Mouse (Mus musculus) neural tube, embryonic 13.5 days (tissue): ENCODE results near the gene Dock2. TPM values are rescaled to one million over a fixed set of nuclear protein-coding genes. Genes with fewer than 3 reads are reported as not detected.
"Not testable (repeated sequence)": the region's sequence is repeated elsewhere in the genome, so short reads cannot be mapped to it uniquely, and the experiment has no call there.

Experiments
- ATAC-seq: fragments of 200-750 bp; cut with Nextera tagmentation; 2 replicates; pipeline ENCODE4 v1.8.0; 2017; ENCODE audit warnings: low read depth, mild to moderate bottlenecking, moderate TSS enrichment, moderate library complexity
- H3K27ac ChIP-seq: fragments of 300-500 bp; sonication (generic); replicated peaks from 2 replicates; pipeline ENCODE4 v1.5.1; 2015; ENCODE audit warnings: moderate library complexity, mild to moderate bottlenecking, inconsistent platforms
- H3K27me3 ChIP-seq: fragments of 300-500 bp; sonication (generic); 2 replicates; pipeline ENCODE4 v1.6.1; 2015; ENCODE audit warnings: mild to moderate bottlenecking, inconsistent platforms
- H3K36me3 ChIP-seq: fragments of 300-500 bp; sonication (generic); 2 replicates; pipeline ENCODE4 v1.6.1; 2015; ENCODE audit warnings: mild to moderate bottlenecking, inconsistent platforms
- H3K4me1 ChIP-seq: fragments of 300-500 bp; sonication (generic); replicated peaks from 2 replicates; pipeline ENCODE4 v1.6.1; 2015; ENCODE audit warnings: inconsistent platforms
- H3K4me2 ChIP-seq: fragments of 300-500 bp; sonication (generic); 2 replicates; pipeline ENCODE4 v1.6.1; 2015; ENCODE audit warnings: inconsistent platforms, mild to moderate bottlenecking, moderate library complexity
- H3K4me3 ChIP-seq: fragments of 300-500 bp; sonication (generic); 2 replicates; pipeline ENCODE4 v1.5.1; 2015; ENCODE audit warnings: mild to moderate bottlenecking, inconsistent platforms
- H3K9ac ChIP-seq: fragments of 300-500 bp; sonication (generic); 2 replicates; pipeline ENCODE4 v1.6.1; 2015; ENCODE audit warnings: moderate library complexity, mild to moderate bottlenecking, inconsistent platforms
- H3K9me3 ChIP-seq: fragments of 300-500 bp; sonication (generic); 2 replicates; pipeline ENCODE4 v1.6.1; 2016; ENCODE audit warnings: inconsistent platforms
- WGBS: fragments of 180-500 bp; shearing (Covaris S2); methylation state at CpG from one replicate; pipeline ENCODE4 v1.1.7; 2015; 5-methylcytosine and 5-hydroxymethylcytosine counted together
- polyA plus RNA-seq: library from polyadenylated mRNA; unstranded; fragments of >200 nt; fragmentation: Nextera tagmentation; extraction: Ambion mirVana; gene quantifications from 2 replicates; pipeline ENCODE4 v1.2.1, GENCODE M21; 2015

Dock2 gene
- polyA plus RNA-seq, 1 experiment from 2014 or later = 0.80 TPM

- no peak for ATAC-seq
- H3K27ac ChIP-seq = no peak overlapping the region
- no peaks in the 10 kb centered on the region for H3K9me3 ChIP-seq
- no peak overlapping the region for H3K9ac ChIP-seq
- 0 out of 2 replicates have a peak, but pooled peaks cover 8% of the 10 kb centered on the region for H3K4me1 ChIP-seq
- no peak overlapping the region for H3K4me3 ChIP-seq
- no peaks in the 10 kb centered on the region for H3K36me3 ChIP-seq
- H3K27me3 ChIP-seq = no peaks in the 10 kb centered on the region
- H3K4me2 ChIP-seq = no peak overlapping the region
- 62% methylated on average over 11 of the region's 11 CpGs for WGBS
Measured at GRCm38 (mm10) chr11:34257548-34258189, 526.0 kb downstream of the Dock2 start.

GRCm38 (mm10) chr11:34242979-34243378 lies 540.7 kb downstream of the Dock2 start:
- no peaks in the 10 kb centered on the region for H3K36me3 ChIP-seq
- H3K4me3 ChIP-seq = no peak overlapping the region
- no peak for ATAC-seq
- H3K27me3 ChIP-seq = no peaks in the 10 kb centered on the region
- 66% methylated on average over 6 of the region's 6 CpGs for WGBS
- H3K4me2 ChIP-seq = no peak overlapping the region
- no peak overlapping the region for H3K27ac ChIP-seq
- no peaks in the 10 kb centered on the region for H3K4me1 ChIP-seq
- H3K9ac ChIP-seq = no peak overlapping the region
- no peaks in the 10 kb centered on the region for H3K9me3 ChIP-seq

GRCm38 (mm10) chr11:34240252-34240651 lies 543.4 kb downstream of the Dock2 start:
- 98% methylated on average over 1 of the region's 1 CpGs for WGBS
- H3K9ac ChIP-seq = no peak overlapping the region
- H3K36me3 ChIP-seq = no peaks in the 10 kb centered on the region
- H3K4me2 ChIP-seq = no peak overlapping the region
- no peaks in the 10 kb centered on the region for H3K9me3 ChIP-seq
- no peaks in the 10 kb centered on the region for H3K27me3 ChIP-seq
- no peak overlapping the region for H3K27ac ChIP-seq
- H3K4me1 ChIP-seq = no peaks in the 10 kb centered on the region
- no peak for ATAC-seq
- no peak overlapping the region for H3K4me3 ChIP-seq

- Histone ChIP-seq H3K9ac (no peak overlapping the region), H3K4me1 (no peaks in the 10 kb centered on the region), H3K4me3 (no peak overlapping the region), H3K36me3 (no peaks in the 10 kb centered on the region), H3K27ac (no peak overlapping the region), H3K4me2 (no peak overlapping the region), H3K27me3 (no peaks in the 10 kb centered on the region), H3K9me3 (no peaks in the 10 kb centered on the region)
- ATAC-seq = no peak
- 89% methylated on average over 2 of the region's 2 CpGs for WGBS
Measured at GRCm38 (mm10) chr11:34239691-34240090, 544.0 kb downstream of the Dock2 start.

GRCm38 (mm10) chr11:34236885-34237284 lies 546.8 kb downstream of the Dock2 start:
- no peaks in the 10 kb centered on the region for H3K27me3 ChIP-seq
- H3K27ac ChIP-seq = no peak overlapping the region
- no peaks in the 10 kb centered on the region for H3K36me3 ChIP-seq
- no peak overlapping the region for H3K4me3 ChIP-seq
- ATAC-seq = no peak
- no peaks in the 10 kb centered on the region for H3K4me1 ChIP-seq
- no peak overlapping the region for H3K9ac ChIP-seq
- no peak overlapping the region for H3K4me2 ChIP-seq
- 89% methylated on average over 6 of the region's 6 CpGs for WGBS
- H3K9me3 ChIP-seq = no peaks in the 10 kb centered on the region

- Histone ChIP-seq H3K27ac (no peak overlapping the region), H3K4me2 (no peak overlapping the region), H3K27me3 (no peaks in the 10 kb centered on the region), H3K4me1 (no peaks in the 10 kb centered on the region), H3K9ac (no peak overlapping the region), H3K9me3 (no peaks in the 10 kb centered on the region), H3K4me3 (no peak overlapping the region), H3K36me3 (no peaks in the 10 kb centered on the region)
- 46% methylated on average over 5 of the region's 5 CpGs for WGBS
- peak; percentile 23; the same call in 1 of the 2 replicates for ATAC-seq
Measured at GRCm38 (mm10) chr11:34236091-34236759, 547.5 kb downstream of the Dock2 start.

GRCm38 (mm10) chr11:34228758-34229364 lies 554.8 kb downstream of the Dock2 start:
- Histone ChIP-seq H3K9ac (no peak overlapping the region), H3K4me2 (no peak overlapping the region), H3K27me3 (no peaks in the 10 kb centered on the region), H3K4me1 (no peaks in the 10 kb centered on the region), H3K4me3 (no peak overlapping the region), H3K36me3 (no peaks in the 10 kb centered on the region), H3K9me3 (no peaks in the 10 kb centered on the region), H3K27ac (no peak overlapping the region)
- 40% methylated on average over 6 of the region's 6 CpGs for WGBS
- peak; percentile 76 for ATAC-seq

- Histone ChIP-seq H3K27me3 (no peaks in the 10 kb centered on the region), H3K9ac (no peak overlapping the region), H3K4me2 (no peak overlapping the region), H3K4me1 (no peaks in the 10 kb centered on the region), H3K36me3 (no peaks in the 10 kb centered on the region), H3K9me3 (no peaks in the 10 kb centered on the region), H3K4me3 (no peak overlapping the region), H3K27ac (no peak overlapping the region)
- no peak for ATAC-seq
- 53% methylated on average over 1 of the region's 1 CpGs for WGBS
Measured at GRCm38 (mm10) chr11:34227180-34227579, 556.5 kb downstream of the Dock2 start.

- not testable (repeated sequence) for H3K27ac ChIP-seq, H3K4me1 ChIP-seq, H3K36me3 ChIP-seq, H3K9ac ChIP-seq, H3K27me3 ChIP-seq, ATAC-seq, H3K4me3 ChIP-seq, H3K4me2 ChIP-seq, H3K9me3 ChIP-seq
- WGBS = 94% methylated on average over 4 of the region's 4 CpGs
Measured at GRCm38 (mm10) chr11:34220596-34220995, 563.1 kb downstream of the Dock2 start.

- no peaks in the 10 kb centered on the region for H3K9me3 ChIP-seq
- H3K27me3 ChIP-seq = no peaks in the 10 kb centered on the region; the same call in 1 of the 2 replicates
- 0 out of 2 replicates have a peak, but pooled peaks have one; percentile 53 for ATAC-seq
- no peaks in the 10 kb centered on the region for H3K4me1 ChIP-seq
- no peak overlapping the region for H3K4me2 ChIP-seq
- H3K36me3 ChIP-seq = no peaks in the 10 kb centered on the region
- 14% methylated on average over 5 of the region's 5 CpGs for WGBS
- no peak overlapping the region for H3K27ac ChIP-seq
- H3K9ac ChIP-seq = no peak overlapping the region
- H3K4me3 ChIP-seq = no peak overlapping the region
Measured at GRCm38 (mm10) chr11:34212853-34213252, 570.8 kb downstream of the Dock2 start.

GRCm38 (mm10) chr11:34207989-34208388 lies 575.7 kb downstream of the Dock2 start, which contains the start of gene Foxi1:
Foxi1 (minus strand) TSS chr11:34208089.
- no peaks in the 10 kb centered on the region; the same call in 1 of the 2 replicates for H3K4me1 ChIP-seq
- no peak within 1 kb of the TSS for H3K27ac ChIP-seq
- H3K36me3 ChIP-seq = no peaks in the 10 kb centered on the region
- H3K4me3 ChIP-seq = no peak within 1 kb of the TSS
- no peaks in the 10 kb centered on the region for H3K27me3 ChIP-seq
- H3K9ac ChIP-seq = no peak within 1 kb of the TSS
- WGBS = 78% methylated on average over 10 of the region's 10 CpGs
- H3K4me2 ChIP-seq = no peak within 1 kb of the TSS
- no peak for ATAC-seq
- H3K9me3 ChIP-seq = no peaks in the 10 kb centered on the region

- H3K9ac ChIP-seq = no peak overlapping the region
- 60% methylated on average over 1 of the region's 1 CpGs for WGBS
- H3K36me3 ChIP-seq = no peaks in the 10 kb centered on the region
- H3K4me3 ChIP-seq = no peak overlapping the region
- no peak for ATAC-seq
- H3K4me2 ChIP-seq = no peak overlapping the region
- no peaks in the 10 kb centered on the region for H3K27me3 ChIP-seq
- no peak overlapping the region for H3K27ac ChIP-seq
- H3K9me3 ChIP-seq = no peaks in the 10 kb centered on the region
- no peaks in the 10 kb centered on the region; the same call in 1 of the 2 replicates for H3K4me1 ChIP-seq
Measured at GRCm38 (mm10) chr11:34202769-34203168, 580.9 kb downstream of the Dock2 start.
